Mouse (Mus musculus) left cerebral cortex, postnatal 25 days (tissue): ENCODE measurements around the gene Zfp185. TPM values are rescaled to one million over a fixed set of nuclear protein-coding genes. Genes with fewer than 3 reads are reported as not detected.
A peak's percentile ranks its signal among the peaks of the same experiment; 100 is the strongest.

Experiments
- DNase-seq, 2 experiments: peaks; one replicate each; pipeline ENCODE4 v3.0.0; 2022; ENCODE audit warnings: low spot score in 2 of 2, mixed read lengths in 1 of 2
- intact Hi-C: fragments of 180-260 bp; cut with DNase I; formaldehyde crosslinking; loops from one replicate; pipeline ENCODE4 v1.15.1; 2025
- total RNA-seq, 2 experiments: library from RNA; stranded (reverse); gene quantifications; 2 replicates each; pipeline ENCODE4 v1.2.3; 2021

Gene Zfp185
- under 1 TPM; 0.34 to 0.55 TPM for total RNA-seq

GRCm38 (mm10) chrX:72986841-72987519 is at the start of gene Zfp185:
Gene Zfp185, plus strand, starts transcription at chrX:72987339.
- intact Hi-C loops = no loop called here
- DNase-seq = peak in 1 of 2 experiments; percentile 6

DNA sequence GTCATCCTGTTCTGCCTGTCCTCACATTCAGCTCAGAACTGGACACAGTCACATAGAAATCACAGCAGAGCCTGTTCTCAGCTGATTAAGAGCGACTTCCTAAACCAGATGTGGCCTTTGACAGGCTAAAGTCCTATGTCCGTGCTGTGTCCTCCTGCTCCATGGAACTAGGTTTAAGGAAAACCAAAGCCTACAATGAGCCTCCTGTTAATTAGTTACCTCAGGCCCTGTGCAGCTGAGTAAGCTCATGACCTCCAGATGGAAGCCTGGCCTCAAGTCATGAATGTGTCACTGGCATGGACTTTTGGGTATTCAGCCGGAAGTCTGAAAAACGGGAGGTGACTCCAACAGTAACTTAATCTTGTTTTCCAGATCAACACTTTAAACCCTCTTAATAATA is 33.7 kb upstream of the Zfp185 start:
- intact Hi-C loops = no loop called here
- DNase-seq = no peak

- intact Hi-C loops = no loop called here
- no peak for DNase-seq
Observed at GRCm38 (mm10) chrX:72956486-72956885, 30.7 kb upstream of the Zfp185 start.

DNA sequence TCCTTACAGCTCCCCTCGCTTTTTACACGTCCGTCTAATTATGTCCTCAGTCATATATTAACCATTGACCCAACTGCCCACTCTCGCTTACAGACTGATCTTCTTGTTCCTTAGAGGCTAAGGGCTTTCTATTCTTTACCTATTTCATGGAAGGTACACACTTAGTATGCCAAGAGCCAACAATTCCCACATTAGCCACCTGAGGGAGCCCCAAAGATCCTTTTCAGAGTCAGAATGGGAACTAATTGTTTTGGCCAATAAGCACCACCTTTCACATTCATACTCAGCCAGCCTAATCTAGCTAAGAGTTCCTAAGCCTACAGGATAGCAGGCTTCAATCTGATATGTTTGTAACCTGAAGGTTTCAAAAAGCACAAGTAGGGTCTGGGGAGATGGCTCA is 26.7 kb upstream of the Zfp185 start:
- peak; percentile 18 to 24 for DNase-seq
- intact Hi-C loops = no loop called here

- DNase-seq = no peak
- intact Hi-C loops = no loop called here
Observed at GRCm38 (mm10) chrX:72961511-72961910, 25.6 kb upstream of the Zfp185 start.

GRCm38 (mm10) chrX:72962743-72963142 is 24.4 kb upstream of the Zfp185 start:
- intact Hi-C loops = no loop called here
- DNase-seq = no peak

- intact Hi-C loops = no loop called here
- no peak for DNase-seq
Observed at GRCm38 (mm10) chrX:72982831-72983230, 4.3 kb upstream of the Zfp185 start.

- DNase-seq = no peak
- intact Hi-C loops = no loop called here
Observed at GRCm38 (mm10) chrX:72985607-72986006, 1.5 kb upstream of the Zfp185 start.

DNA sequence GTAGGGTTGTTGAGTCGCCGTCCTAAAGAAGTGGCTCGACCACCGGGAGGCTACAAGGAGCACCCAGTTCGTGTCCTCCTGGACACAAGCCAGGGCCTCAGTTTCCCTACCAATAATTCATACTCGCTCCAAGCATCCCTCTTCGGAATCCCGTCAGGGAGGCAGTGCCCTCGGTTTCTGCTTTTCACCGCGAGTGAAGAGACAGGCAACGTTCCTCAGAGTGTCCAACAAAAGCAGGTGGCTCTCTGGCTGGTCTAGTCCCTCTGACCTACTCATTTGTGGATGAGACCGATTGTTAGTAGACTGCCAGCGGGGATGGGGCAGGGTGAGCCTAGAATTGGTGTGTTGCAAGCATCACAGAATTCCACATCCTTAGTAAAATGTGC is 374 bp downstream of the Zfp185 start:
- intact Hi-C loops = no loop called here
- DNase-seq = no peak

DNA sequence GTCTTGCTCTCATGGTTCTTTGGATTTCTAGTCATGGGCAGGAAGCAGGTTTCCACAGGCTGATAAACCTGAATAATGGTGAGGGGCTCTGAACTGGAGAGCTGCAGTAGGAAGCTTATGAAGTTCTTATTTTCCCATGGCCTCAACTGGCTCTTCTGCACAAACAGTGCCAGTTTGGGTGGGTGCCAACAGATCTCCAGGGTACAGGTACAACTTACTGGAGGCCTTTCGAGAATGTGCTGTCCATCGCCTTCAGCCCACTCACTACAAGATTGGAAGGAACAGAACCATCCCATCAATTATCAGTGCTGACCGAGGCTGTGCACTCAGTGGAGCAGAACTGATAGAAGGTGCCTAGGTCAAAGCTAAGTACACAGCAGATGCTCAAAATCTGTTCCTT is 1.3 kb downstream of the Zfp185 start:
- no peak for DNase-seq
- intact Hi-C loops = no loop called here

GRCm38 (mm10) chrX:72990581-72990980 is 3.4 kb downstream of the Zfp185 start:
- intact Hi-C loops = no loop called here
- DNase-seq = peak in 1 of 2 experiments; percentile 14

GRCm38 (mm10) chrX:72992291-72992919 is 5.3 kb downstream of the Zfp185 start:
- intact Hi-C loops = no loop called here
- DNase-seq = no peak

GRCm38 (mm10) chrX:72995542-72995941 is 8.4 kb downstream of the Zfp185 start:
- no peak for DNase-seq
- intact Hi-C loops = no loop called here

DNA sequence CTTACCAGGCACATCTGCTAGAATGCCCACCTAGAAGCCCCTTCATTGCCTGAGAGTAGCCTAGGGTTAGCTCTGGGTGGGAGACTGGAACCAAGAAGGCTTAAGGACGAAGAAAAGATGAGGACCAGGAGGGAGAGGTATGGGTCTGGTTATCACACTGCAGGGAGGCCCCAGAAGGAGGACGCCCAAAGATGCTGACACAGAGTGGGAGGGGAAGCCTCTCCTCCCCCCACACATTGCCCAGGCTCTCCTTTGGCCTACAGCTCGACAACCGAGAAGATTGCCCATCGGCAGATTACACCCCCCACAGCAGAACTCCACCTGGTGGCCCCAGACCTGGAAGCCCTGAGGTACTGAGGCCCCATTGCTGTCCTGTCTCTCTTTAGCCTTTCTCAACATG is 16.0 kb downstream of the Zfp185 start:
- no peak for DNase-seq
- intact Hi-C loops = no loop called here

GRCm38 (mm10) chrX:73005678-73006077 is 18.5 kb downstream of the Zfp185 start:
- no peak for DNase-seq
- intact Hi-C loops = no loop called here

DNA sequence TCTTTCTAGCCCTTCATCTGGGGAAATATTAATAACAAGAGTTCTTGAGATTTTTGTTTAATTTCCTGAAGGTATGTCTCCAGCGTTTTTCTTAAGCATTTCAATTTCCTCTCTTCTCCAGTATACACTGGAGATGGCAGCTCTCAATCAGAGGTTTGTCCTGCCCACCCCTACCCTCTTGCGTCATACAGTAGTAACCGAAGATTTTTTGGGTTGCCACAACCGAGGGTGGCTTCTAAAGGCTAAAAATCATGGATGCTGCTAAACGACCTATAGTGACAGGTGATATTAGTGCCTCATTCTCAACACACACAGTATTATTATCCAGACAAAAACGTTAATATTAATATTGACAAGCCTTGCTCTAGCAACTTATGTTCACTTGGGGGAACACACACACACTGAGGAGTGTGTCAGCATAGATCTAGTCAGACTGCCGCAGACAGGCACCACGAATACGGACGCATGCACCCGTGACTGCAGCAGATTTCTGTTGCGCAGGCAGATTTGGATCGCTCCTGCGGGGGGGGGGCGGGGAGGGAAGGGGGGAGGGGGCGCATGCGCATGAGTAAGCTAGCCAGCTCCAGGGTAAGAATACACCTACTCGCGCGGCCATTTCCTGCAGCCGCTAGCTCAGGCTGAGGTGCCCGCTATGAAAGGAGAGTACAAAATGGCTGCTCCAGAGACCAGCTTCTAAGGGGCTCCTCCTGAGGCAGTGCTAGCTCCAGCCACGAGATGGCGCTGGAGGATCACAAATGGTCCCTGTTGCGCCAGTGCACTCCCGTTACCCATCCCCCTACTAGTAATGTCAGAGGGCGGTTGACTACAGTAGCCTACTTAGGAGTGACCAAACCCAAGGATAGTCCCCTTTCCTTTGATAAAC is 20.7 kb downstream of the Zfp185 start:
- DNase-seq = peak; percentile 88 to 95
- intact Hi-C loops = loop anchor here (1.0 kb wide), 1 partner anchor 1405 kb away; no protein-coding TSS in a partner anchor

- DNase-seq = no peak
- intact Hi-C loops = no loop called here
Observed at GRCm38 (mm10) chrX:73012846-73013245, 25.7 kb downstream of the Zfp185 start.

- intact Hi-C loops = no loop called here
- no peak for DNase-seq
Observed at GRCm38 (mm10) chrX:73037003-73037402, 49.9 kb downstream of the Zfp185 start, which contains the start of gene Pnma5. Gene Pnma5, minus strand, starts transcription at chrX:73037103.

DNA sequence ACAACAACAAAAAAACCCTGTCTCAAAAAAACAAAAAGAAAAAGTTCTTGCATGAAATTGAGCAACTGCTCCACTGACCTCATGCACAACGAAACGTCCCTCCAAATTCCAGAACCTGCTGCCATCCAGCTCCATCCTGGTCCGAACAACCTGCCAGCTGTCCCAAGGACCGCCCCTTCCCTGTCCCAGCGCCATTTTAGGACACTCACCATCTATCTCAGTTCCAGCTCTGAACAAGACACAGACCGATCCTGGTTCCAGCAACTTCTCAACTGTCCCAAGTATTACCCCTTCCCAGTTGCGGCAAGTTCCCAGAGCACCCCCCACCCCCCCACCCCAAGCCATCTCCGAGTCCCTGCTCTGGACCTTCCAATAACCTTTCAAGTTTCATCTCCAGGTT is 51.7 kb downstream of the Zfp185 start:
- no peak for DNase-seq
- intact Hi-C loops = no loop called here

GRCm38 (mm10) chrX:73039666-73040065 is 52.5 kb downstream of the Zfp185 start:
- intact Hi-C loops = no loop called here
- DNase-seq = no peak
